Mouse (Mus musculus) CD4-positive helper T cell, adult 2 months (primary cell): ENCODE results near the gene Shisal2a.
"Not testable (repeated sequence)": the region's sequence is repeated elsewhere in the genome, so short reads cannot be mapped to it uniquely, and the experiment has no call there.

Experiments used
- DNase-seq: peaks from one replicate; pipeline ENCODE4 v3.0.0-alpha.2; 2012; ENCODE audit warnings: low read depth, missing footprints, low spot score

Shisal2a gene

DNA sequence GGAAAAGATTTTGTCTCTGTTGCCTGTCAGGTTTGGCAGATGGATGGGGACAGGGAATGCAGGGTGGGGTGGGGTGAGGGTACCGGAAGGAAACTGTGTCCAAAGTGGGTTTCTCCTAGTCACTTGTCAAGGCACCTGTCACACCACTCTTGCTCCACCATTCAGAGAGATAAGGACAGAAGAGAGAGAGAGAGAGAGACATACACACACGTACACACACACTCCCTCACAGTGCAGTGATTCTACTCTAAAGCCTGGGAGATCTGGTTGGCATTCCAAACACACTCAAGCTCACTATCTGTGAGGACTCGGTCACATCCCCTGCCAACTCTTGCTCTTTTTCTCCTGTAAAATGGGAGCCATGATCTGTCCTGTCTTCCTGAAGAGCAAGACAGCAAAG, 11.0 kb downstream of the Shisal2a start:
- no peak for DNase-seq

DNA sequence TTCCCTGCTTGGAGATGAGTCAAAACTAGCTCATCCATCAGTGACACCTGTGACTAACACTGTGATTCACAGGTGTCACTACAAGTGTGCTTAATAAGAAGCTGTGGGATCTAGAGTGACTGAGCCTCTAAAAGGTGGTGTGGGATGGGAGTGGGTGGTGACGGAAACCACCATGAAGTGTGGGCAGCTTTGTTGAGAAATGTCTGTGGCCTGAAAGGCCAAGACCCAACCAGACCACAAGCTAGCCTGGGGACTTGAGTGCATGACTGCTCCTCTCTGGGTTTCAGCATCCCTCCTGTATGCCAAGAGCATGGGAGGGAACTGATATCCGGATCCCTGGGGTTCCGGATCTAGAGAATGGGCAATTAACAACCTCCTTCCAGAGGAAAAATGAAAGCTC, 11.7 kb downstream of the Shisal2a start:
- no peak for DNase-seq

DNA sequence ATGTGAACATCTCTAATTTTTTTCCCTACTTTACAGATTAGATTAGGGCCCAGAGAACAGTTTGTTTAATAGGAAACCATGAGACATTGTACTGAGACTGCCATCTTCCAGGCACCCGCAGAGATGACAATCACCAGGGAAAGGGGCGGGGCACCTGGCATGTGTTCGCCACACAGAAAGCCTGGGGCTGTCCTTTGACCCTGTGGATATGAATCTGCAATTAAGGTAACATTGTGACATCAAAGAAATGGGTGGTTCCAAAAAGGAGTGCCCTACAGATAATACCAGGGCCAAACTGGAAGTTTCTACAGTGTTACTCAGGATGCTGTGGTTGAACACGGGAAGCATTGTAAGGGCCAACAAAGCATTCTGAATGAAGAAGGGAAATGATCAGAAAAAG, 12.7 kb downstream of the Shisal2a start:
- no peak for DNase-seq

DNA sequence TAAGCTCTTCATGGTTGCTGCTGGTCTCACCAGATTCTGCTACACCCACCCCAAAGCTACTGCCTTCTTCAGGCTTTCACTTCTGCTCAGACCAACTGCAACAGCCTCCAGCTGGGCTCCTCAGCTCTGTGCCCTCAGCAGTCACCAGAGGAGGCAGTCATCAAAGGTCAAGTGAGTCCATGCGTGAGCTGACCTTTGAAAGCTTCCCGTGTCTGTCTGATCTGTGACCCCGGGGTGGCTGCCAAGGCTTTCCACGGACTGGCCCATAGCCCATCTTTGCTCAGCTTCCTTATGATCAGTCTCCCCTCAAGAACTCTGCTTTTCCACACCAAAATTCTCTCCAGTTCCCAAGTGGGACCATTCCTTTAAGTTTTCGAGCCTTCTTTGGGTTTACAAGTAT, 13.9 kb downstream of the Shisal2a start:
- no peak for DNase-seq

DNA sequence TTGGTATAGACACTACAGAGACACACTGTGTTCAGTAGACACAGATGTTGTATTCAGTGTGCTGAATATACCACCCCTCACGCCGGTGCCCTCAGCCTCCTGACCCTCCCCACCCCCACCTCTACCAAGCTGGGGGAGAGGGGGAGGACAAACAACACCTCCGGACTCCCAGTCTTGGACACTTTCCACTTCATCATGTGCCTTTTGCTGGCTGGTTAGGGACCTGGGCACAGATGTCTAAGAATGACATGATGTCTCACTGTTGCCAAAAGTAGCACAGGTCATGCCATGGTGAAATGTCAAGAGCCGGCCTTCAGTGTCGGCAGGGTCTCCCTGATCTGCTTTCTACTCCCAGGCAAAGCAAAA, 19.1 kb downstream of the Shisal2a start:
- DNase-seq: no peak

DNA sequence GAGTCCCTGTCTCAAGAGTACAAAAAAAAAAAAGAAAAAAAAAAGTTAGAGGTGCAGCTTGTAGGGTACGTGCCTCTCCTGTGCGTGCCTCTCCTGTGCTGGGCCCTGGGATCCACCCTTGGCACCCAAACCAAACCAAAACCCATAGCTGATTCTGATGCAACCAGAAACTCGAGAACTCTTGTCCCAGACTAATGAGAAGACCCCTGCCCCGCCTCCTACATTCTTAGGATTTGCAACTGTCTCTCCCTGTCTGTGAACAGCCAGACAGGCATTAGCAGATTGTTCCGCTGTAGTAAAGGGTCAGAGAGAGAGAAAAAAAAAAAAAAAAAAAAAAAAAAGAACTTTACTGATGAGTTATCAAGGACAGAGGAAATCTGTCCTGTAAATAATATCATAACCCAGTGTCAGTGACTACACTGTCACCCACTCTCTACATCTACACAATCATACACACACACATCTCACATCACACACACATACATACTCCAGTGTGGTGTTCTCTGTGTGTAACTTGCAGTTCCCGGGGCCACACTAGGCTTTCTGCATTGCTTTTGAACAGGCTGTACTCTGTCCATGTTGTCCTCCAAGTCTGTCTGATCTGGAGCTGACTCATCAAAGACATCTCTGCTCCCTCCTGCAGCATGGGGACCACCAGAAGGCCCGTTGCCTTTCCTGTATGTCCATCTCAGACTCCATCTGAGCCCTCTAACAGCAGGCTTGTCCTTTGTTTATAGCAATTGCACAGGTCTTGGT, 19.6 kb downstream of the Shisal2a start:
- no peak for DNase-seq

DNA sequence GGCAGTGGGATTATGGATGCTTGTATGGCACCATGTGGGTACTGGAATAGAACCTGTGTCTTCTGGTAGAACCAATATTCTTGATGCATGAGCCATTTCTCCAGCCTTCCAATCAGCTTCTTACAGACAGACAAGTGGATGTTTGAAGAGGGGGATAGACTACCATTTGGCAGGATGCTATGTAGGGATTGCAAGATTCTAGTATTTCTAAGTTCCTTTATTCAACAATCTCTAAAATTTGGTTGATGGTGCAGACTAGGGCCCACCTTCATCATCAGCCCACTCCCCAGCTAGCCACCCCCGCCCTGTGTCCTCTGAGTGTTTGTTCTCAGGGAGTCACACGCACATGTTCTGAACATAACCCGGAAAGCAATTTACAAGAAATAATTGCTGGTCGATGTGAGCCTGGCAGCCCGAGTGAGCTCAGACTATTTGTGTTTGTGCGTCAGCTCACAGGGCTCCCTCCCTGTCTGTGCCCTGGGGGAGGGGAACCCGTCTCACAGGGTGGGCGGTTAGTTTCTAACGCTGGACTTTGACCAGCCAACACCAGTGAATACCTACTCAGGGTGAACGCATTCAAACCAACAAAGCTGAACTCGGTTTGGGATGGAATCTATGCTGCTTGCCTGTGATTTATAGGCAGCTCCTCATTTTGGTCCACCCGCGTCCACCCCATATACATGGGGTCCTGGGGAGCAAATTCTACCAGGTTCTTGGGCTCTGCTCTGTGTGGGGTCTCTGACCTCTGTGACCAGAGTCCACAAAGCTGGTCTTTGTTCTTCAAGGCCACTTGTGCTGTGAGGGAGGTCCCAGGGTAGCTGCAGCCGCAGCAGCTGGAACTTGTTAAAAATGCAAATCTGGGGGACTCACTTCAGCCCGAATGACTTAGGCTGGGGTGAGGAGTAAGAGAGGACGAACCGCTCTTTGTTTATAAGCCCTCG, 20.6 kb downstream of the Shisal2a start:
- DNase-seq: no peak

DNA sequence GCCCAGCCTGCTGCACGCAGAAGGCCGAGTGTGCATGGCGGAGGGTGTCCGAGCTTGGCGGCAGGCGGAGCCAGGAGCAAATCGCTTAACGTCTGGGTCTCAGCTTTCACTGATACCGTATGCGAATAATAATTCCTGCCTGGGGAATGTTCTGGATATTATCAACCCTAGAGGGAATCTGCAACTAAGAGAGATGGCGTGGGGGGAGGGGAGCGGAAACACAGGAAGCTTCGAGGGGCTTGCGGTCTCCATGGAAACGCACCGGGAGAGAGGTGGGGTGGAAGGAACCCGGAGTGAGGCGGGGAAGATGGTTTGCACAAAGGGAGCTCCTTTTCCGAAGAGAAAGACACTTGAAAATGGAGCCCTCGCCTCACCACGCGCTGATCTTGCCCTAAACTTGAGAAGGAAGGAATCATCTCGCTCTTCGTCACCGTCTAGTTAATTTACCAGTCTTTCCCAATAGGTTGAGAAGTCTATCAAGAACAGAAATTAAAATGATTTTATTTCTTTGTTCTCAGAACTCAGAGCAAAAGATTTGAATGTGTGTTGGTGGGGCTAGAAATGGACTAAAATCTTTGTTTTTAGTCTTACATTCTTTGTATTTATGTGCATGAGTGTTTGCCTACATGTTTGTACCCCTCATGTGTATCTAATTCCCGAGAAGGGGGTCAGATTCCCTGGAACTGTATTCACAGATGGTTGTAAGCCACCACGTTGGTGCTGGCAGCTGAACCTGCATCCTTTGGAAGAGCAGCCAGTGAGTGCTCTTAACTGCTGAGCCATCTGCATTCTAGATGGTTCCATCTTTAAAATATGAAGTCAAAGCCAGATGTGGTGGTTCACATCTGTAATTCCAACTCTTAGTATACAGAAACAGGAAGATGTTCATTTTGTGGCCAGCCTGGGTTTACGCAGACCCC, 22.8 kb downstream of the Shisal2a start:
- DNase-seq: no peak

DNA sequence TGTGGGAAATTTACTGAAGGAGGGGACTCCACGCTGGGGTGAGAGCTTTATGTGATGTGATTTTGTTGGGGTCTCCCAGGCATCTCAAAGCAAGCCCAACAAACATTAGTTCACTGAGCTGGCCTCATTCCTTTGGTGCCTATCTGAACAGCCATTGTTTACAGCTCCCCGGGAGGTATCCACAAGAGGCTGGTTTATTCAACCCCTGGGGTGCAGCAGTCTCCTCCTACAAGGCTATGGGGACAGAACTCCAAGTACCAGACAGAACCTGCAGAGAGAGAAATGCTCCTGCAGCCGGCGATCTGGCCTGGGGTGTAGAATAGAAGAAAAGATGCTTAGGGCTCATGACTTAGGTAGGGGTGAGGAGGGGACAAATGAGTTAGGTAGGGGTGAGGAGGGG, 24.7 kb downstream of the Shisal2a start:
- DNase-seq: no peak

DNA sequence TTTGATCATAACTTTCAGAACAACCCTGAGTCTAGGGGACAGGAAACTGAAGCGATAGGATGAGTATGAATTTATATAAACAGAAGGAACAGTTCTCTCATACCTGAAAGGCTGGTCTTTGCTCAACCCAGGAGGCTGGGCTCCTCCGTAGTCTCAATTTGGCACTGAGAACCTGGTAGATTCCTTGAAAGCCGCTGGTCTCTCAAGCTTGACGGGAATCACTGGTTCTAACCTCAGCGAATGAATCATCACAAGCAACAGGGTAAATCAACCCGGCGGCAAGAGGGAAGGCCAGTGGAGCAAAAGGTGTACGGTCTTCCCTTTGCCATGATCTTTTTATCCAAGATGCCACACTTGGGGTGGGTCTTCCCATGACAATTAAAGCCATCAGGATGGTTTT, 25.7 kb downstream of the Shisal2a start:
- DNase-seq: no peak

DNA sequence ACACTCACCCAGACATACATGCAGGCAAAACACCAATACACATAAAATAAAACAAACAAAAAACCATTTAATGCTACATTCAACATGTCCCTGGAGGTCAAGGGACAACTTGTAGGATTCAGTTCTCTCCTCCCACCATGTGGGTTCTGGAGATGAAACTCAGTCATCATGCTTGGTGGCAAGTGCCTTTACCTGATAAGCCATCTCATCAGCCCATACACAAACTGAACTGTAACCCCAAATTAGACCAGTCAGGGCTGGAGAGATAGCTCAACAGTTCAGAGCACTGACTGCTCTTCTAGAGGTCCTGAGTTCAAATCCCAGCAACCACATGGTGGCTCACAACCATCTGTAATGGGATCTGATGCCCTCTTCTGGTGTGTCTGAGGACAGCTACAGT, 29.6 kb downstream of the Shisal2a start:
- DNase-seq: not testable (repeated sequence)

DNA sequence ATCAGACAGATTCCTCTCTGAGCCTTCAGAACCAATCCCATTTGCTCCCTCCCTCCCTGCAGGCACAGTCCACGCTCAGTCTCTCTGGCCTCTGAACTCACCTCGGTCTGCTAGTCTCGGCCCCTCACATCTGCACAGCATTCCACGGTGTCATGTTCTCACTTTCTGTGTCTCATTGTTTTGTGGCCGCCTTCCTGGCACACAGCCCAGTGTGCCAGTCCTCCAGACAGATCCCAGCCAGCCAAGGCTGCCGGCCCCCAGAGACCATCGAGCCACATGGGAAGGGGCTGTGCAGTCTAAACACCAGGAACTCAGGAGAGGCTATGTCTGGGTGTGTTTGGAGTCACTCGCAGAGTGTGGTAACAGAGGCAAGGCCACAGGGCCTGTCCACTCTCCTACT, 32.3 kb downstream of the Shisal2a start:
- no peak for DNase-seq

DNA sequence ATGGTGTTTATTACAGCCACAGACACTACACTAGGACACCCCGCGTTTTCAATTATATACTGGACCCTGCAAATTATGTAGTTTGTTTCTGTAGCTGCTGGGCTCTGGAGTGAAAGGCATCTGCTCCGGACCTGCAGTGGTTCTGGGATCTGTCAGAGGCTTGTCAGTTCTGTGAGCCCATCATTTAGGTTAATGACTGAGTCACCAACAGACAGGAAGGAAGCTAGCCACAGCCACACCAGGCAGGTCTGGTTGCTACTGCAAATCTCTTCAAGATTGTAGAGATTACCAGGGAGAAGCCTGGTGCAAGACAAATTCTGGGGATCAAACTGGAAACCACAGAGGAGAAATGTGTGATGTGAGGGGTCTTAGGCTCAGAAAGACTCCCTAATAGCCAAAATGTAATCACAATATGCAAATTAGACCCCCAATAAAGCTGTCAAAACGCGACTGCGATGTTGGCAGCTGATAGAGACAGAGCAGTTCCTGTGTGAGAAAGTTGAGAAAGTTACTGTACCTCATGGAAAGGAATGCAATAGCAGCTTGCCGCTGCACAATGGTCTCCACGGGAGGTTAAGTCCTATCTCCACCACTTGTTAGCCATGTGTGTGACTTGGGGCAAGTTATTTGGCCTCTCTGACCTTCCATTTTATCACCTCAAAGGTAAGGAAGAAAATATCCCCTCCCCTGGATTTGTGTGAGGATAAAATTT, 33.2 kb downstream of the Shisal2a start:
- peak; percentile 59 for DNase-seq

DNA sequence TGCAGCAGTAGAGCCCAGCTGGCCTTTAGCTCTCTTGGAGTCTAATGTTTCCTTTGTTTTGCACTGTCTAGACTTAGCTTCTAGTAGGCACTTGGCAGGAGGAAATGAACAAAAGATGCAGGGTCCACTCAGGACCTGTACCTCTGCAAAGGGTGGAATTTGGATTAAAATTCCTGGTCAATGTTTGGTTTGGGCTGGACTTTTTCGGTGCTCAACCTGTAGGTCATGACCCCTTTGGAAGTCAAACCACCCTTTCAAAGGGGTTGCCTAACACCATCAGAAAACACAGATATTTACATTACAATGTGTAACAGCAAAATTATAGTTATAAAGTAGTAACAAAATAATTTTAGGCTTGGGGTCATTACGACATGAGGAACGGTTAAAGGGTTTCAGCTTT, 34.1 kb downstream of the Shisal2a start:
- DNase-seq: no peak

DNA sequence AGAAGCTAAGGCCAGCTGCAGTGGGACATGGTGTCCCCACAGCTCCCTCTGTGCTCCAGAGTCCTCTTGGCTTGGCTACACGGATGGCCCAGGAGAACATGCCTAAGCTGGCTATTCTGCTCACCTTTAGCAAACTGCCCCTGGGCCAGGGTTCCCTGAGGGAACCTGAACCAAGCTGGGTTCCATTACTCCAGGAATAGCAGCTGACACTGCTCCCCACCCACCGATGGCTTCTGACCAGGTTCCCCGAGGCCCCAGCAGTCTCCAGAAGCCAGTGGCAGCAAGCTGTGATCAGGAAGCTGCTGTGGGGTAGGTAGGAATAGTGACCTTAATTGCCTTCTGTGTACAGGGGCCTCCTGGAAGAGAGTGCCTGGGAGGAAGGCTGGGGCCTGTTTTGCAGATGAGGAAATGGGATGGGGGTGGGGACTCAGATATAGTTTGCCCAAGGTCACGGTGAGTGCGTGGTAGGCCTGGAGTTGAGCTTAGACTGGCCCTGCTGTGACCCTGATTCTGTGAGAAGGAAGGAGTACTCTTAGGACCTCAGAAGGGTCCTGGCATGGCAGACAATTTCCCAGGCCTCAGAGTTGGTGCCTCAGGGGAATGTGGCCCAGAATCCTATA, 34.8 kb downstream of the Shisal2a start:
- no peak for DNase-seq

DNA sequence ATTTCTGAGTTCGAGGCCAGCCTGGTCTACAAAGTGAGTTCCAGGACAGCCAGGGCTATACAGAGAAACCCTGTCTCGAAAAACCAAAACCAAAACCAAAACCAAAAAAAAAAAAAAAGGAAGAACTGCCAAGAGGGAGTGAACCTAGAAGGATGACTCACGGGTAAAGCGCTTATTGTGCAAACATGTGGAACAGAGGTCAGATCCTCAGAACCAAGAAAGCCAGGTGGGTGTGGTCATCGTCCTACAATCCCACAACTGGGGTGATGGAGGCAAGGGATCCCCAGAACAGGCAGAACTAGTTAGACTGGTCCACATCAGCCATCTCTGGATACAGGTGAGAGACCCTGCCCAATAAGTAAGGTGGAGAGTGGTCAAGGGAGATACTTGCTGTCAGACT, 36.0 kb downstream of the Shisal2a start:
- peak; percentile 32 for DNase-seq

DNA sequence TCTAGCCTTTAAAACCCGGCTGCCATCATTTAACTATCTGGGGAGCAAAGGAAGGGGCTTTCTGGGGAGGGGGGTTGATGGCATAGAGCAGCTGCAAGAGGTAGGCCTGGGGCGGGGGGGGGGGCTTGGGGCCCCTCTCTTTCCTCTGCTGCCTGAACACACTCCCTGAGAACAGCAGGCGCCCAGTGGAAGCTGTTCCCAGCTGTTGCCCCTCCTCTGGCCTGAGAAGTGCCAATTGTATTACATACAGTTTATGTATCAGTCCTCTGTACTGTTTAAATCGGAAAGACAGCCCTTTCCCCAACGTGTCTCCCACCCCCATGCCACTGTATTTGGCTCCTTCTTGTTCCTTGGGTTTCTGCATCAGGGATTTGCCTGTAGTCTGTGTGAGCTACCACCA, 37.3 kb downstream of the Shisal2a start:
- DNase-seq: no peak

DNA sequence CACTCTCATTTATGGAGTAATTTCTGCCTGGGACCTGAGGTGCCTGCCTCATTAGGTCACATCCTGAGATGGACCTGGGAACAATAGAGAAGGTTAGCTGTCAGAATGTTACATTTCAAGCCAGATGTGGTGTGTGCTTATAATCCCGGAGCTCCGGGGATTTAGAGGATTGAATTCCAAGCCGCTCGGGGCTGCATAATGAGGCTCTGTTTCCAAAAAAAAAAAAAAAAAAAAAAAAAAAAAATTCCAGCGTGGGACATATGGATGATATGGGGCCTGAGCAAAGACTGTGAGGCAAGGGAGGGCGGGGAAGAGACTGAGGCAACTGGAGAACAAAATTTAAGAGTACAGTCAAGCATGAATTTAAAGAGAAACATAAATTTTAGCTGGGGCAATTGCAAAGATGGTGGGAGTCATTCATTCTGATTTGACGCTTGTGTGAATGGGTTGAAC, 38.5 kb downstream of the Shisal2a start:
- DNase-seq: no peak

DNA sequence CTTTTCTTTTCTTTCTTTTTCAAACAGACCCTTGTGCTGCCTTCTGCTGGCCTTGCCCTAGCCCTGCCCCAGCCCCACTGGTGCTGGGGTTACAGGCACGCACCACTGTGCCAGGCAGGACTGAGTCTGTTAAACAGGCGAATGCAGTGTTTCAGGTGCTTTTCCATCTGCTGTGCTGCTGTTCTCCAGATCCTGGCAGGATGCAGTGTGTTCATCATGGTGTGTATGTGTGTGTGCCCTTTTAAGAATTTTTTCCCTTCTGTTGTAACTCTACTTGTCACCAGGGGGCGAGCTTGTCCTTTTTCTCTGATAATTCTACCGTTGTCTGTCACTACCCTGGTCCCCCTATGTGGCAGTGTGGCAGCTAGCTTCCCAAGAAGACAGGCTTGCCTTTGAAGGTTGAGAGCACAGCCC, 43.9 kb downstream of the Shisal2a start:
- peak; percentile 65 for DNase-seq

DNA sequence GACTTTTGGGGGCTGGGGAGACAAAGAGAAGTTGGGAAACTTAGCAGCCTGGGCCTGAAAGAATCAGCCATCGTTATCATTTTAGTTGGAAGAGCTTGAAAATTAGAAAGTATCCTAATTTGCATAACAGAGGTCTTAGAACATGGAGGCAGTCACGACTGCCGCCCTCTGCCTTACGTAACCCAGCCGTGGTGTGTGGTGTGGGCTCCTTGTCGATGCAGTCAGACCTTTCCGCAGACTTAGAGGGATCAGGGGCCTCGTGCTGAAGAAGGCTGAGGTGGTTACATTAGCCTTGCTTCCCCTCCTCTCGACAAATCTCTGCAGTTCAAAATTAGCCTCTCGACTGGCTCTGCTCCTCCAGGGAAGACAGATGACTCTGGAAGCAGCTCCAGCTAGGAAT, 44.3 kb downstream of the Shisal2a start:
- no peak for DNase-seq

DNA sequence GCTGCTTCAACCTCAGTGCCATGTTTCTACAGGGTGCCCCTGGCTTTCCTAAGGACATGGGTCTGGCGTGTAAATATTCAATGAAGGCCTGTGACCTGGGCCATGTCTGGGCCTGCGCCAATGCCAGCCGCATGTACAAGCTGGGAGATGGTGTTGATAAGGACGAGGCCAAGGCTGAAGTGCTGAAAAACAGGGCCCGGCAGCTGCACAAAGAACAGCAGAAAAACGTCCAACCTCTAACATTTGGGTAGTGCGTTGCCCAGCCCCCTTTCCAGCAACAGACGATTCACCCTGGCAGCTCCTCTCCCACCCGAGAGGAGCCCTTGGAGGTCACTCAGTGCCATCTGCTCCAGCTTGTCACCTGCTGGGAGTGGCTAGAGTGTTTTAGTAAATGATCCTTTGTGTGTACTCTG, 44.8 kb downstream of the Shisal2a start:
- DNase-seq: no peak
